Mouse (Mus musculus): ENCODE measurements around the gene Dock6.
A peak's percentile ranks its signal among the peaks of the same experiment; 100 is the strongest.

Gene Dock6

GRCm38 (mm10) chr9:21846755-21847341 is 5.6 kb downstream of the Dock6 start:
- DNase-seq (ENCODE audit: low spot score), result peak; percentile 32

GRCm38 (mm10) chr9:21845381-21846080 is 6.9 kb downstream of the Dock6 start:
- DNase-seq (ENCODE audit: low spot score), result no peak

- no peak for DNase-seq (ENCODE audit: low spot score)
Observed at GRCm38 (mm10) chr9:21843086-21843485, 9.3 kb downstream of the Dock6 start.

GRCm38 (mm10) chr9:21842391-21842790 is 10.0 kb downstream of the Dock6 start:
- DNase-seq (ENCODE audit: low spot score), result no peak

- DNase-seq (ENCODE audit: low spot score), result no peak
Observed at GRCm38 (mm10) chr9:21841340-21841739, 11.1 kb downstream of the Dock6 start.

- DNase-seq (ENCODE audit: low spot score), result no peak
Observed at GRCm38 (mm10) chr9:21840115-21840787, 12.2 kb downstream of the Dock6 start.

GRCm38 (mm10) chr9:21837690-21838089 is 14.7 kb downstream of the Dock6 start:
- DNase-seq (ENCODE audit: low spot score), result no peak

GRCm38 (mm10) chr9:21835258-21835912 is 17.1 kb downstream of the Dock6 start, which contains the start of gene Angptl8:
TSS of gene Angptl8 (plus strand) at chr9:21835510.
- DNase-seq (ENCODE audit: low spot score), result peak; percentile 36

GRCm38 (mm10) chr9:21831558-21832240 is 20.7 kb downstream of the Dock6 start:
- DNase-seq (ENCODE audit: low spot score), result no peak

GRCm38 (mm10) chr9:21830936-21831335 is 21.5 kb downstream of the Dock6 start:
- no peak for DNase-seq (ENCODE audit: low spot score)

GRCm38 (mm10) chr9:21830461-21830850 is 22.0 kb downstream of the Dock6 start:
- no peak for DNase-seq (ENCODE audit: low spot score)

- DNase-seq (ENCODE audit: low spot score), result no peak
Observed at GRCm38 (mm10) chr9:21829834-21830460, 22.5 kb downstream of the Dock6 start.

GRCm38 (mm10) chr9:21824366-21824765 is 28.1 kb downstream of the Dock6 start:
- DNase-seq (ENCODE audit: low spot score), result no peak

GRCm38 (mm10) chr9:21823957-21824356 is 28.5 kb downstream of the Dock6 start:
- DNase-seq (ENCODE audit: low spot score), result no peak

GRCm38 (mm10) chr9:21822686-21823085 is 29.7 kb downstream of the Dock6 start:
- DNase-seq (ENCODE audit: low spot score), result no peak

GRCm38 (mm10) chr9:21820183-21820582 is 32.3 kb downstream of the Dock6 start:
- DNase-seq (ENCODE audit: low spot score), result no peak

GRCm38 (mm10) chr9:21819181-21819729 is 33.2 kb downstream of the Dock6 start:
- no peak for DNase-seq (ENCODE audit: low spot score)

GRCm38 (mm10) chr9:21818561-21818960 is 33.9 kb downstream of the Dock6 start:
- DNase-seq (ENCODE audit: low spot score), result no peak

GRCm38 (mm10) chr9:21818125-21818524 is 34.3 kb downstream of the Dock6 start:
- DNase-seq (ENCODE audit: low spot score), result no peak

- no peak for DNase-seq (ENCODE audit: low spot score)
Observed at GRCm38 (mm10) chr9:21816716-21817305, 35.6 kb downstream of the Dock6 start.

GRCm38 (mm10) chr9:21811170-21811569 is 41.3 kb downstream of the Dock6 start:
- DNase-seq (ENCODE audit: low spot score), result no peak

Measured in ovary, postnatal 14 days (tissue).